ENCODE assay signal across 13 mouse cellular contexts in genomic region chr15:77755132-77755531, GRCm38 (mm10). TPM values are rescaled to one million over a fixed set of nuclear protein-coding genes. Genes with fewer than 3 reads are reported as not detected.
DNase-seq lines count a peak whose midpoint lies in the region; ATAC-seq and TF ChIP-seq lines count a peak whose summit lies in the region.
"Had no signal": no experiment of that assay in that cellular context is flagged by ENCODE, and none has a peak within 500 bp of the region (broad histone marks: within the 10 kb centered on the region; RNA-seq: fewer than 3 reads in every experiment).

No protein-coding gene starts in this region.

- TF ChIP-seq CTCF in intestine, postnatal 0 days (IDR thresholded peaks at IDR 0.05; ENCODE audit: low read depth), result no peak

- peak; percentile 79 for ATAC-seq in intestine, embryonic 15.5 days
- ATAC-seq in intestine, postnatal 0 days, result no peak
- ATAC-seq in liver, embryonic 12.5 days, result peak; percentile 99
- ATAC-seq in midbrain, embryonic 11.5 days (ENCODE audit: low FRiP score), result no peak

- H3K9me3 ChIP-seq in intestine, embryonic 15.5 days, result no peaks in the 10 kb centered on the region
- no peaks in the 10 kb centered on the region for H3K9me3 ChIP-seq in intestine, postnatal 0 days (ENCODE audit: control insufficient read depth)
- no peaks in the 10 kb centered on the region for H3K9me3 ChIP-seq in liver, embryonic 12.5 days (replicated peaks)
- no peaks in the 10 kb centered on the region for H3K9me3 ChIP-seq in midbrain, embryonic 11.5 days (ENCODE audit: control insufficient read depth, low read length)
- H3K9me3 ChIP-seq: embryonic facial prominence, embryonic 15.5 days; limb, embryonic 12.5 days had no signal

- DNase-seq in c-Kit-positive CD71-positive TER-119-negative erythroid progenitor cells, embryonic 14.5 days (ENCODE audit: low read depth), result peak; percentile 46
- DNase-seq in spleen, postnatal 4 days (ENCODE audit: low spot score in 2 of 2), result peak; percentile 80 to 84
- no peak for DNase-seq in urinary bladder, postnatal 10 days (ENCODE audit: low spot score)
- no peak for DNase-seq in midbrain, embryonic 11.5 days (ENCODE audit: low spot score, missing footprints)
- DNase-seq: cerebellum, postnatal 10 days; heart, postnatal 10 days; kidney, postnatal 10 days; thymus, adult 2 months had no signal

- H3K9ac ChIP-seq in intestine, embryonic 15.5 days, result no peak overlapping the region
- no peak overlapping the region for H3K9ac ChIP-seq in intestine, postnatal 0 days (ENCODE audit: low read depth, low read length)
- peak overlapping the region; percentile 83 for H3K9ac ChIP-seq in liver, embryonic 12.5 days
- H3K9ac ChIP-seq in midbrain, embryonic 11.5 days (ENCODE audit: low read length), result no peak overlapping the region
- H3K9ac ChIP-seq: embryonic facial prominence, embryonic 15.5 days; limb, embryonic 12.5 days had no signal

- H3K36me3 ChIP-seq in intestine, embryonic 15.5 days, result no peaks in the 10 kb centered on the region
- H3K36me3 ChIP-seq in intestine, postnatal 0 days (ENCODE audit: control insufficient read depth, insufficient read depth), result peaks cover 2% of the 10 kb centered on the region
- peaks cover 46% of the 10 kb centered on the region for H3K36me3 ChIP-seq in liver, embryonic 12.5 days
- no peaks in the 10 kb centered on the region for H3K36me3 ChIP-seq in midbrain, embryonic 11.5 days (ENCODE audit: control insufficient read depth, insufficient read depth, low read length)

- peaks cover 12% of the 10 kb centered on the region for H3K27me3 ChIP-seq in intestine, embryonic 15.5 days (replicated peaks)
- H3K27me3 ChIP-seq in intestine, postnatal 0 days (replicated peaks; ENCODE audit: control insufficient read depth, insufficient read depth, low read length), result peaks cover 27% of the 10 kb centered on the region; the same call in 1 of the 2 replicates
- H3K27me3 ChIP-seq in liver, embryonic 12.5 days (replicated peaks), result 0 out of 2 replicates have a peak, but pooled peaks cover 7% of the 10 kb centered on the region
- H3K27me3 ChIP-seq in midbrain, embryonic 11.5 days (ENCODE audit: control insufficient read depth, insufficient read depth, low read length), result no peaks in the 10 kb centered on the region
- H3K27me3 ChIP-seq: embryonic facial prominence, embryonic 15.5 days had no signal

- no peaks in the 10 kb centered on the region for H3K4me1 ChIP-seq in intestine, embryonic 15.5 days (replicated peaks)
- no peaks in the 10 kb centered on the region for H3K4me1 ChIP-seq in intestine, postnatal 0 days (replicated peaks; ENCODE audit: control insufficient read depth, insufficient read depth, low read length)
- peaks cover 59% of the 10 kb centered on the region for H3K4me1 ChIP-seq in liver, embryonic 12.5 days
- H3K4me1 ChIP-seq in midbrain, embryonic 11.5 days (ENCODE audit: control insufficient read depth, insufficient read depth, low read length), result no peaks in the 10 kb centered on the region
- H3K4me1 ChIP-seq: embryonic facial prominence, embryonic 15.5 days had no signal

- no peak overlapping the region for H3K4me2 ChIP-seq in intestine, embryonic 15.5 days (replicated peaks)
- H3K4me2 ChIP-seq in intestine, postnatal 0 days (replicated peaks; ENCODE audit: low read depth), result no peak overlapping the region
- peak overlapping the region; percentile 85 for H3K4me2 ChIP-seq in liver, embryonic 12.5 days
- no peak overlapping the region for H3K4me2 ChIP-seq in midbrain, embryonic 11.5 days
- H3K4me2 ChIP-seq: embryonic facial prominence, embryonic 15.5 days; limb, embryonic 12.5 days had no signal

- WGBS in intestine, embryonic 15.5 days, result 50% methylated on average over 2 of the region's 2 CpGs
- WGBS in intestine, postnatal 0 days, result 36% methylated on average over 2 of the region's 2 CpGs
- 31% methylated on average over 2 of the region's 2 CpGs for whole genome bisulfite sequencing in liver, embryonic 12.5 days (ENCODE audit: insufficient replicate concordance)
- no CpG with 5 or more reads among the region's 2 CpGs for WGBS in midbrain, embryonic 11.5 days

- no peak overlapping the region for H3K4me3 ChIP-seq in intestine, embryonic 15.5 days (replicated peaks)
- no peak overlapping the region for H3K4me3 ChIP-seq in intestine, postnatal 0 days (ENCODE audit: low read depth, low read length)
- peak overlapping the region; percentile 72 for H3K4me3 ChIP-seq in liver, embryonic 12.5 days
- H3K4me3 ChIP-seq in midbrain, embryonic 11.5 days (ENCODE audit: low read depth, low read length), result no peak overlapping the region
- H3K4me3 ChIP-seq: embryonic facial prominence, embryonic 15.5 days; limb, embryonic 12.5 days had no signal

- H3K27ac ChIP-seq in intestine, embryonic 15.5 days, result no peak overlapping the region
- no peak overlapping the region for H3K27ac ChIP-seq in intestine, postnatal 0 days (ENCODE audit: low read depth, low read length)
- H3K27ac ChIP-seq in liver, embryonic 12.5 days, result peak overlapping the region; percentile 89
- H3K27ac ChIP-seq in midbrain, embryonic 11.5 days (ENCODE audit: low read depth, low read length), result no peak overlapping the region
- H3K27ac ChIP-seq: embryonic facial prominence, embryonic 15.5 days; limb, embryonic 12.5 days had no signal

RNA-seq across cellular contexts. Expression of gene Apol8, which starts 1.7 kb away (rescaled TPM):
- polyA plus RNA-seq in intestine, embryonic 15.5 days (2015; fragmentation: Nextera tagmentation; extraction: Ambion mirVana), result 0.18 and 0.35 TPM in 2 replicates
- not detected in 2 replicates for polyA plus RNA-seq in intestine, postnatal 0 days (2015; fragmentation: Nextera tagmentation; extraction: Ambion mirVana)
- 25.8 and 26.7 TPM in 2 replicates for polyA plus RNA-seq in liver, embryonic 12.5 days (2016; fragmentation: Nextera tagmentation; extraction: Ambion mirVana)
- polyA plus RNA-seq in midbrain, embryonic 11.5 days (2014; fragmentation: Nextera tagmentation; extraction: Ambion mirVana), result 0.11 and 0.34 TPM in 2 replicates

RNA-seq across cellular contexts. Expression of gene Apol9b, which starts 26.3 kb away (rescaled TPM):
- polyA plus RNA-seq in intestine, embryonic 15.5 days (2015; fragmentation: Nextera tagmentation; extraction: Ambion mirVana), result 0.35 TPM in 1 of 2 replicates, not detected in the other
- polyA plus RNA-seq in intestine, postnatal 0 days (2015; fragmentation: Nextera tagmentation; extraction: Ambion mirVana), result 3.2 and 4.1 TPM in 2 replicates
- not detected in 2 replicates for polyA plus RNA-seq in liver, embryonic 12.5 days (2016; fragmentation: Nextera tagmentation; extraction: Ambion mirVana)
- polyA plus RNA-seq in midbrain, embryonic 11.5 days (2014; fragmentation: Nextera tagmentation; extraction: Ambion mirVana), result not detected in 2 replicates
- polyA plus RNA-seq: limb, embryonic 12.5 days had no signal

RNA-seq across cellular contexts. Expression of gene Apol7e, which starts 56.5 kb away (rescaled TPM):
- 0.13 and 0.43 TPM in 2 replicates for polyA plus RNA-seq in intestine, embryonic 15.5 days (2015; fragmentation: Nextera tagmentation; extraction: Ambion mirVana)
- polyA plus RNA-seq in intestine, postnatal 0 days (2015; fragmentation: Nextera tagmentation; extraction: Ambion mirVana), result 0.22 and 0.25 TPM in 2 replicates
- polyA plus RNA-seq in liver, embryonic 12.5 days (2016; fragmentation: Nextera tagmentation; extraction: Ambion mirVana), result not detected in 2 replicates
- not detected in 2 replicates for polyA plus RNA-seq in midbrain, embryonic 11.5 days (2014; fragmentation: Nextera tagmentation; extraction: Ambion mirVana)
- polyA plus RNA-seq: embryonic facial prominence, embryonic 15.5 days; limb, embryonic 12.5 days had no signal

Comparison
In these comparisons a context has a peak if more than half of its experiments do, and no peak if none do; other contexts are left out.
1. ATAC-seq: peak in intestine, embryonic 15.5 days (single experiment) and liver, embryonic 12.5 days (single experiment); none in intestine, postnatal 0 days (single experiment) and midbrain, embryonic 11.5 days (single experiment).
2. DNase-seq: peak in c-Kit-positive CD71-positive TER-119-negative erythroid progenitor cells, embryonic 14.5 days (single experiment) and spleen, postnatal 4 days (2 of 2); none in urinary bladder, postnatal 10 days (single experiment) and midbrain, embryonic 11.5 days (single experiment).
3. RNA of gene Apol8, which starts 1.7 kb away (polyA plus RNA-seq): 25.8 to 26.7 TPM in liver, embryonic 12.5 days; 0.11 to 0.34 TPM in midbrain, embryonic 11.5 days, 0.18 to 0.35 TPM in intestine, embryonic 15.5 days and not detected in intestine, postnatal 0 days; every median in the first group is over 10 times any median in the second.